Mouse (Mus musculus) stomach, postnatal 0 days (tissue): ENCODE measurements around the gene Adamts9.

ENCODE experiments used
- CTCF ChIP-seq: IDR thresholded peaks from 2 replicates; pipeline ENCODE4 v1.5.1; 2016; ENCODE audit warnings: antibody characterized with exemption, low read depth, mild to moderate bottlenecking, moderate library complexity
- EP300 ChIP-seq: optimal IDR thresholded peaks from 2 replicates; pipeline ENCODE3; 2016; ENCODE audit warnings: antibody characterized with exemption

GRCm38 (mm10) chr6:92882446-92882845, 60.8 kb downstream of the Adamts9 start:
- no peak for TF ChIP-seq EP300
- TF ChIP-seq CTCF = no peak
